Mouse (Mus musculus) limb, embryonic 10.5 days (tissue): Measurements from ENCODE around the gene Kif14. TPM values are rescaled to one million over a fixed set of nuclear protein-coding genes. Genes with fewer than 3 reads are reported as not detected.
"Not testable (repeated sequence)": the region's sequence is repeated elsewhere in the genome, so short reads cannot be mapped to it uniquely, and the experiment has no call there.

Source experiments
- DNase-seq: peaks from one replicate; pipeline ENCODE4 v3.0.0-alpha.2; 2017; ENCODE audit warnings: low spot score
- H3K27ac ChIP-seq: fragments of 300-500 bp; sonication (generic); 2 replicates; pipeline ENCODE4 v1.5.1; 2016; ENCODE audit warnings: mild to moderate bottlenecking
- H3K27me3 ChIP-seq: fragments of 300-500 bp; sonication (generic); 2 replicates; pipeline ENCODE4 v1.6.1; 2016; ENCODE audit warnings: low read depth, mild to moderate bottlenecking; ENCODE audit not compliant: poor library complexity, severe bottlenecking
- H3K36me3 ChIP-seq: fragments of 300-500 bp; sonication (generic); 2 replicates; pipeline ENCODE4 v1.6.1; 2016; ENCODE audit warnings: mild to moderate bottlenecking, moderate library complexity
- H3K4me1 ChIP-seq: fragments of 300-500 bp; sonication (generic); 2 replicates; pipeline ENCODE4 v1.6.1; 2016
- H3K4me3 ChIP-seq: fragments of 300-500 bp; sonication (generic); 2 replicates; pipeline ENCODE4 v1.5.1; 2016; ENCODE audit warnings: mild to moderate bottlenecking, moderate library complexity
- H3K9me3 ChIP-seq: fragments of 300-500 bp; sonication (generic); replicated peaks from 2 replicates; pipeline ENCODE4 v1.6.1; 2016; ENCODE audit warnings: mild to moderate bottlenecking
- WGBS: fragments of 180-500 bp; shearing (Covaris S2); methylation state at CpG from one replicate; pipeline ENCODE4 v1.1.7; 2016; 5-methylcytosine and 5-hydroxymethylcytosine counted together
- polyA plus RNA-seq: library from polyadenylated mRNA; unstranded; fragments of >200 nt; fragmentation: Nextera tagmentation; extraction: Ambion mirVana; gene quantifications from 2 replicates; pipeline ENCODE4 v1.2.1, GENCODE M21; 2016

Kif14 gene
- polyA plus RNA-seq, 1 experiment from 2014 or later: 9.8 TPM

GRCm38 (mm10) chr1:136541618-136542376, 75.7 kb downstream of the Kif14 start:
- peaks cover 14% of the 10 kb centered on the region for H3K4me1 ChIP-seq
- H3K9me3 ChIP-seq: no peaks in the 10 kb centered on the region
- WGBS: 42% methylated on average over 12 of the region's 12 CpGs
- DNase-seq: no peak
- no peak overlapping the region for H3K4me3 ChIP-seq
- peaks cover 7% of the 10 kb centered on the region; the same call in 1 of the 2 replicates for H3K36me3 ChIP-seq
- H3K27ac ChIP-seq: no peak overlapping the region
- no peaks in the 10 kb centered on the region; the same call in 1 of the 2 replicates for H3K27me3 ChIP-seq

DNA sequence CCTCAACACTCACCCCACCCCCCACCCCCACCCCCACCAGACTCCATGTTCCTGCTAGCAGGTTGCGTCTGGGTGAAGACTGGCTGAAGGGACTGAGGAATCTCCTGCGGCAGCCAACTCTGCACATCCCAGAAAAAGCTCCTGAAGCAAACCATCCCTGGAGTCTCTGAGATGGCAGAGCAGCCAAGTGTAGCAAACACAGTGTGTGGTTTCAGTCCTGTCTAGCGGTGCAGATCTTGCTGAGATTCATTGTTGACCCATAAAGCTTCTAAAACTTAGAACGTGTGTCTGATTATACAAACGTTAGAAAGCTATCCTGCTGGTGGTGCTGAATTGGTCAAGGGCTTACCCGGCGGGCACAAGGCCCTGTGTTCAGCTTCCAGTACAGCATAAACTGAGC, 77.8 kb downstream of the Kif14 start:
- DNase-seq: no peak
- H3K9me3 ChIP-seq: no peaks in the 10 kb centered on the region
- WGBS: 66% methylated on average over 7 of the region's 7 CpGs
- H3K27ac ChIP-seq: no peak overlapping the region
- H3K36me3 ChIP-seq: no peaks in the 10 kb centered on the region
- H3K27me3 ChIP-seq: no peaks in the 10 kb centered on the region; the same call in 1 of the 2 replicates
- H3K4me1 ChIP-seq: peaks cover 14% of the 10 kb centered on the region
- H3K4me3 ChIP-seq: no peak overlapping the region

DNA sequence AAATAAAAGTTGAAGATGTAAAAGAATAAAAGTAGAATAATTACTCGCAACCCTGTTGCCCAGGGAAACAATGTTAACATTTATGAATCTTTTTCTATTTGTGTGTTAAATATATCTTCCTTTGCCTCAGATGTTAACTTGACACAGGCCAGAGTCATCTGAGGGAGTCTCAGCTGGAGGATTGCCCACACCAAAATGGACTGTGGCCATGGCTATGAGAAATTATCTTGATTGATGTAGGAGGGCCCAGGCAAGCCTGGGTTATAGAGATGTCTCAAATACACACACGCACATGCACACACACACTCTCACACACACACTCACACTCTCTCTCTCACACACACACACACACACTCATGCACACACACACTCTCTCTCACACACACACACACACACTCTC, 80.9 kb downstream of the Kif14 start:
- WGBS: 90% methylated on average over 2 of the region's 2 CpGs
- H3K27ac ChIP-seq: no peak overlapping the region
- H3K4me3 ChIP-seq: no peak overlapping the region
- DNase-seq: no peak
- no peaks in the 10 kb centered on the region for H3K9me3 ChIP-seq
- H3K27me3 ChIP-seq: no peaks in the 10 kb centered on the region
- H3K36me3 ChIP-seq: no peaks in the 10 kb centered on the region
- H3K4me1 ChIP-seq: peaks cover 3% of the 10 kb centered on the region; the same call in 1 of the 2 replicates

DNA sequence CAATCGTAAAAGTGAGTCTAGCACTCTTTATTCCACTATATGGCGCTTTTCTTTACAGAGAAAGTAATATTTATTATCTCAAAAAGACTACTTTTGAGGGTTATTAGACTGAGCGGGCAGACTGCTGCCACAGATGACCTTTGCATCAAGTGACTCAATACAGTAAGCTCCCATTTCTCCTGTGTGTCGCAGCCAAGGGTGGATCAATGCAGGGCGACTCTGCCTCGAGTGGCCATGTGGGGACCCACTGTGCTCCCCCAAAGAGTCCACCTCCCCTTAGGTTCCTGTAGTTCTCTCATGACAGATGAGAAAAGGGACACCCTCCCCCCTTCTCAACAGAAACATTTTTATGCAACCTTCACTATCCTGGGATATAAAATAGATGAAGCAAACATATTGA, 84.1 kb downstream of the Kif14 start:
- no peak overlapping the region for H3K4me3 ChIP-seq
- peaks cover 18% of the 10 kb centered on the region for H3K4me1 ChIP-seq
- 95% methylated on average over 6 of the region's 6 CpGs for WGBS
- H3K27me3 ChIP-seq: no peaks in the 10 kb centered on the region
- H3K36me3 ChIP-seq: no peaks in the 10 kb centered on the region
- DNase-seq: no peak
- no peaks in the 10 kb centered on the region for H3K9me3 ChIP-seq
- H3K27ac ChIP-seq: no peak overlapping the region

GRCm38 (mm10) chr1:136550851-136551540, 84.9 kb downstream of the Kif14 start:
- H3K27ac ChIP-seq: peak overlapping the region; percentile 14; the same call in 1 of the 2 replicates

GRCm38 (mm10) chr1:136554686-136555085, 88.5 kb downstream of the Kif14 start:
- Histone ChIP-seq H3K27me3 (no peaks in the 10 kb centered on the region), H3K4me1 (peaks cover 29% of the 10 kb centered on the region), H3K9me3 (no peaks in the 10 kb centered on the region), H3K36me3 (no peaks in the 10 kb centered on the region), H3K27ac (no peak overlapping the region), H3K4me3 (no peak overlapping the region)
- no peak for DNase-seq
- WGBS: 94% methylated on average over 3 of the region's 3 CpGs

More at GRCm38 (mm10) chr1:136550851-136551540, 84.9 kb downstream of the Kif14 start:
- Histone ChIP-seq H3K27me3 (no peaks in the 10 kb centered on the region), H3K36me3 (no peaks in the 10 kb centered on the region), H3K9me3 (no peaks in the 10 kb centered on the region), H3K4me3 (no peak overlapping the region), H3K4me1 (peaks cover 22% of the 10 kb centered on the region)
- peak; percentile 89 for DNase-seq
- WGBS: 34% methylated on average over 16 of the region's 16 CpGs

DNA sequence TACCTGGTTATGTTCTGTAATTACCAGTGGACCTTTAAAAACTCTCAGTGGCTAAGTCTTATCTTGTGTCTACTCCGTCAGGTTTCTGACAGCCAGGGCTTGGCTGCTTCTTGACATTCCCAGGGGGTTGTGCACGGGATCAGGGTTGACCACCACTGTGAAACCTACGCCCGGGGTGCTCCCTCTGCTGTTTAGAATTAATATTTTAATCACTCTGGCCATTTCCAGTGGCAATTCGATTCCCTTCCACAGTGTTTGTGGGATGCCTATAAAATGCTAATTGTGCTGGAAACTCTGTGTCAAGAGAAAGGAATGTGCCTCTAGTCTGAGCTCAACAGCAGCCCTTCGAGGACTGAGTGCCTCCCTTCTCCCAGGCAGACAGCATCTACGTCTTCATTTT, 89.7 kb downstream of the Kif14 start:
- WGBS: 52% methylated on average over 7 of the region's 7 CpGs
- H3K27ac ChIP-seq: no peak overlapping the region
- H3K27me3 ChIP-seq: no peaks in the 10 kb centered on the region
- H3K4me3 ChIP-seq: no peak overlapping the region
- H3K9me3 ChIP-seq: no peaks in the 10 kb centered on the region
- H3K4me1 ChIP-seq: peaks cover 32% of the 10 kb centered on the region
- H3K36me3 ChIP-seq: no peaks in the 10 kb centered on the region
- DNase-seq: no peak

- not testable (repeated sequence) for H3K27me3 ChIP-seq, H3K9me3 ChIP-seq, H3K36me3 ChIP-seq, DNase-seq, H3K27ac ChIP-seq, H3K4me3 ChIP-seq
- H3K4me1 ChIP-seq: peaks cover 29% of the 10 kb centered on the region
- WGBS: 82% methylated on average over 2 of the region's 2 CpGs
These were observed 90.5 kb downstream of the Kif14 start for GRCm38 (mm10) chr1:136556643-136557042.

DNA sequence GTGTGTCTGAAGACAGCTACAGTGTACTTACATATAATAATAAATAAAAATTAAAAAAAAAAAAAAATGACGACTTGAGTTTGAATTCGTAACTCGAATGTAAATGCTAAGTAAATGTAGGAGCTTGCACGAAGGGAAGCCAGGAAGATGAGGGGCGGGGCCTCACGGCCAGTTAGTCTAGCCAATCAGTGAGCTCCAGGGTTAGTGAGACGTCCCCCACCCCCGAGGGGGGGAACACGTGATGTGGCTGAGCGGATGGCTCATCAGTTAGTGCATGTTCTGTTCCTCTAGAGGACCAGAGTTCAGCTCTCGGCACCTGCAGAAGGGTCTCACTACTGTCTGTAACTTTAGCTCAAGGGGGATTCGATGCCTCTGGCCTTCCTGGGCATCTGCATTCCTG, 91.3 kb downstream of the Kif14 start:
- Histone ChIP-seq H3K27ac (no peak overlapping the region), H3K4me1 (peaks cover 37% of the 10 kb centered on the region), H3K27me3 (no peaks in the 10 kb centered on the region), H3K36me3 (no peaks in the 10 kb centered on the region), H3K9me3 (no peaks in the 10 kb centered on the region), H3K4me3 (no peak overlapping the region)
- 93% methylated on average over 12 of the region's 12 CpGs for WGBS
- no peak for DNase-seq

GRCm38 (mm10) chr1:136558762-136559161, 92.6 kb downstream of the Kif14 start:
- Histone ChIP-seq H3K9me3 (no peaks in the 10 kb centered on the region), H3K27me3 (no peaks in the 10 kb centered on the region), H3K4me1 (peaks cover 36% of the 10 kb centered on the region), H3K27ac (no peak overlapping the region), H3K4me3 (no peak overlapping the region), H3K36me3 (no peaks in the 10 kb centered on the region)
- DNase-seq: no peak
- WGBS: 90% methylated on average over 5 of the region's 5 CpGs

- WGBS: 75% methylated on average over 5 of the region's 5 CpGs
- H3K4me3 ChIP-seq: no peak overlapping the region
- H3K36me3 ChIP-seq: no peaks in the 10 kb centered on the region
- no peak overlapping the region for H3K27ac ChIP-seq
- no peaks in the 10 kb centered on the region for H3K9me3 ChIP-seq
- no peaks in the 10 kb centered on the region for H3K27me3 ChIP-seq
- DNase-seq: no peak
- peaks cover 33% of the 10 kb centered on the region for H3K4me1 ChIP-seq
These were observed 93.1 kb downstream of the Kif14 start for GRCm38 (mm10) chr1:136559284-136559683.

- Histone ChIP-seq H3K4me1 (peaks cover 33% of the 10 kb centered on the region), H3K27me3 (no peaks in the 10 kb centered on the region), H3K36me3 (no peaks in the 10 kb centered on the region), H3K27ac (no peak overlapping the region), H3K4me3 (no peak overlapping the region), H3K9me3 (no peaks in the 10 kb centered on the region)
- 89% methylated on average over 9 of the region's 9 CpGs for WGBS
- no peak for DNase-seq
These were observed 93.6 kb downstream of the Kif14 start for GRCm38 (mm10) chr1:136559774-136560173.

- H3K9me3 ChIP-seq: no peaks in the 10 kb centered on the region
- no peak overlapping the region for H3K4me3 ChIP-seq
- no peak overlapping the region for H3K27ac ChIP-seq
- WGBS: 68% methylated on average over 10 of the region's 10 CpGs
- H3K4me1 ChIP-seq: peaks cover 24% of the 10 kb centered on the region
- 0 out of 2 replicates have a peak, but pooled peaks cover 2% of the 10 kb centered on the region for H3K27me3 ChIP-seq
- no peaks in the 10 kb centered on the region for H3K36me3 ChIP-seq
- DNase-seq: no peak
These were observed 95.7 kb downstream of the Kif14 start for GRCm38 (mm10) chr1:136561823-136562222.
